Mouse (Mus musculus) embryonic facial prominence, embryonic 14.5 days (tissue): ENCODE results near the gene Nanos1. TPM values are rescaled to one million over a fixed set of nuclear protein-coding genes. Genes with fewer than 3 reads are reported as not detected.

Source experiments
- ATAC-seq: fragments of 200-750 bp; cut with Nextera tagmentation; 2 replicates; pipeline ENCODE4 v1.8.0; 2017; ENCODE audit warnings: low read depth, moderate number of reproducible peaks, moderate TSS enrichment
- DNase-seq: peaks from one replicate; pipeline ENCODE4 v3.0.0-alpha.2; 2015; ENCODE audit warnings: low spot score
- H3K27ac ChIP-seq: fragments of 300-500 bp; sonication (generic); replicated peaks from 2 replicates; pipeline ENCODE4 v1.5.1; 2014; ENCODE audit warnings: low read depth, mild to moderate bottlenecking, low read length, moderate library complexity
- H3K27me3 ChIP-seq: fragments of 300-500 bp; sonication (generic); replicated peaks from 2 replicates; pipeline ENCODE4 v1.6.1; 2014; ENCODE audit warnings: low read length; ENCODE audit not compliant: control insufficient read depth, insufficient read depth
- H3K36me3 ChIP-seq: fragments of 300-500 bp; sonication (generic); 2 replicates; pipeline ENCODE4 v1.6.1; 2014; ENCODE audit warnings: low read length, mixed read lengths; ENCODE audit not compliant: control insufficient read depth, insufficient read depth
- H3K4me1 ChIP-seq: fragments of 300-500 bp; sonication (generic); 2 replicates; pipeline ENCODE4 v1.6.1; 2014; ENCODE audit warnings: antibody characterized with exemption, low read length; ENCODE audit not compliant: control insufficient read depth, insufficient read depth
- H3K4me2 ChIP-seq: fragments of 300-500 bp; sonication (generic); 2 replicates; pipeline ENCODE4 v1.6.1; 2014; ENCODE audit warnings: low read depth, mild to moderate bottlenecking, low read length, moderate library complexity, mixed read lengths
- H3K4me3 ChIP-seq: fragments of 300-500 bp; sonication (generic); 2 replicates; pipeline ENCODE4 v1.5.1; 2014; ENCODE audit warnings: low read depth, mild to moderate bottlenecking, low read length
- H3K9ac ChIP-seq: fragments of 300-500 bp; sonication (generic); 2 replicates; pipeline ENCODE4 v1.6.1; 2014; ENCODE audit warnings: low read depth, mild to moderate bottlenecking, low read length, moderate library complexity, mixed read lengths
- H3K9me3 ChIP-seq: fragments of 300-500 bp; sonication (generic); 2 replicates; pipeline ENCODE4 v1.6.1; 2016; ENCODE audit warnings: low read length; ENCODE audit not compliant: control insufficient read depth
- WGBS: fragments of 180-500 bp; shearing (Covaris S2); extraction: QIAGEN DNeasy Blood & Tissue Kit; methylation state at CpG from one replicate; pipeline ENCODE4 v1.1.7; 2014; 5-methylcytosine and 5-hydroxymethylcytosine counted together
- polyA plus RNA-seq: library from polyadenylated mRNA; unstranded; fragments of >200 nt; fragmentation: Nextera tagmentation; extraction: Ambion mirVana; gene quantifications from 2 replicates; pipeline ENCODE4 v1.2.1, GENCODE M21; 2014

Gene Nanos1
- polyA plus RNA-seq, 1 experiment from 2014 or later, result 2.1 TPM

DNA sequence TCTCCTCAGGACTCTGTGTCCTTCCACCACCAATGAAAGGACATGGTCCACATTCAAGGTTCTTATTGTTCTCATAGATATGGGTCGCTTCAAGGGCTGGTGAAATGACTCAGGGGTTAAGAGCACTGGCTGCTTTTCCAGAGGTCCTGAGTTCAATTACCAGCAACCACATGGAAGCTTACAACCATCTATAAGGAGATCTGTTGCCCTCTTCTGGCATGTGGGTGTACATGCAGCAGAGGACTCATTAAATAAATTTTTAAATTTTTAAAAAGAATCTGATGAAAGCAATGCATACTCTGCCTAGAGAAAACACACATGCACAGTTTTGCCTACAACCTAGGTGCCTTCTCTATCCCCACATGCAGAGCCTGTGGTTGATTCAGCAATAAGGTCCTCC is 15.2 kb upstream of the Nanos1 start:
- Histone ChIP-seq H3K4me3 (no peak overlapping the region), H3K4me1 (no peaks in the 10 kb centered on the region), H3K27me3 (no peaks in the 10 kb centered on the region), H3K9me3 (no peaks in the 10 kb centered on the region), H3K27ac (no peak overlapping the region), H3K4me2 (no peak overlapping the region), H3K9ac (no peak overlapping the region), H3K36me3 (no peaks in the 10 kb centered on the region)
- DNase-seq, result no peak
- 61% methylated on average over 1 of the region's 1 CpGs for WGBS
- ATAC-seq, result no peak

DNA sequence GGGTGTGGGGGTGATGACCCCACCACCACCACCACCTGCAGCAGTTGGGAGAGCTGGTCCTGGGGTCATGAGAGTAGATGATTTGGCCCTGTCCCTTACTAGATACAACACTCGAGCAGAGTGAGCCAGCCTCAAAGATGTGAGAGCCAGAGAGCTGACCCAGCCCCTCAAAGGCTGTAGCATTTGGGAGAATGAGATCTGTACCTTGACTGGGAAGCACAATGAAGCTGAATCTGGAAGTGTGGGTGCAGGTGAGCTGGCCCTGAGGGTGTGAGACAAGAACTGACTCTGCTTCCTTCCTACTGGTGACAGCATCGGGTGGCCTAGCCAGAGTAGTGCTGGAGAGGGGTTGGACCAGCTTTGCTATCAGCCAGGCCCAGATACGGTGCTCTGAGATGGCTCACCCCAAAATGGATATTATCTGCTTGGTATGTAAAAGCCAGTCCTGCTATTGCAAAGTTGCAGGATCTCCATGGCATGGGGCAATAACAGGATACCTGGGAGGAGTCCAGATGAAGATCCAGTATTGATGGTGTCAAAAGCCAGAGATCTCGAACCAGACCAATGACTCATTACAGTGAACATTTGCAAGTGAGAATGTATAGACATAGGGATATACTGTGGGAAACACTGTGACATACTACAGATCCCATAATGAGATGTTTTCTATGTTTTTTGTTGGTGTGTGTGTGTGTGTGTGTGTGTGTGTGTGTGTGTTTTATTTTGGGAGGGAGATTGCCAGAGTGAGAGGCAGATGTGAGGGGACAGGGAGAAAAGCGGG is 11.8 kb upstream of the Nanos1 start:
- Histone ChIP-seq H3K27ac (no peak overlapping the region), H3K9ac (no peak overlapping the region), H3K4me3 (no peak overlapping the region), H3K4me2 (no peak overlapping the region), H3K4me1 (no peaks in the 10 kb centered on the region), H3K36me3 (no peaks in the 10 kb centered on the region), H3K9me3 (no peaks in the 10 kb centered on the region), H3K27me3 (no peaks in the 10 kb centered on the region)
- 66% methylated on average over 4 of the region's 5 CpGs for WGBS
- DNase-seq, result no peak
- no peak for ATAC-seq

DNA sequence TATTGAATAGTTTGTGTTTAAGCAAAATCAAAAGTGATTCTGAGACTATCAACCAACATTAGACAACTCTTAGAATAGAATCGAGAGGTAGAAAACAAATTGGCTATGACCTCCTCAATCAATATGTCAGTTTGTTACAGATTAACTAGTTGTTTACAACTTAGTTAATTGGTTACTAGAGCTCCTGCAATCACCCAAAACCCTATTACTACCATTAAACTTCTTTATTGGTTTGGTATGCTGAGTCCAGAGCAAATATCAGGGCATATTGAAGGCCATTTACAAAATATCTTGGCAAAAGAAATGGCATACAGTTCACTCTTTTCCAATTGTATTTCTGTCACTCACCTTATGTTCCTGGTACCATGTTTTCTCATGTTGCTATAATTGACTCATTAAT is 8.0 kb upstream of the Nanos1 start:
- no peaks in the 10 kb centered on the region for H3K4me1 ChIP-seq
- no peak overlapping the region for H3K27ac ChIP-seq
- no peaks in the 10 kb centered on the region for H3K27me3 ChIP-seq
- H3K4me2 ChIP-seq, result no peak overlapping the region
- no peaks in the 10 kb centered on the region for H3K36me3 ChIP-seq
- ATAC-seq, result no peak
- DNase-seq, result no peak
- no peak overlapping the region for H3K4me3 ChIP-seq
- no peaks in the 10 kb centered on the region for H3K9me3 ChIP-seq
- WGBS, result 92% methylated on average over 1 of the region's 1 CpGs
- no peak overlapping the region for H3K9ac ChIP-seq

DNA sequence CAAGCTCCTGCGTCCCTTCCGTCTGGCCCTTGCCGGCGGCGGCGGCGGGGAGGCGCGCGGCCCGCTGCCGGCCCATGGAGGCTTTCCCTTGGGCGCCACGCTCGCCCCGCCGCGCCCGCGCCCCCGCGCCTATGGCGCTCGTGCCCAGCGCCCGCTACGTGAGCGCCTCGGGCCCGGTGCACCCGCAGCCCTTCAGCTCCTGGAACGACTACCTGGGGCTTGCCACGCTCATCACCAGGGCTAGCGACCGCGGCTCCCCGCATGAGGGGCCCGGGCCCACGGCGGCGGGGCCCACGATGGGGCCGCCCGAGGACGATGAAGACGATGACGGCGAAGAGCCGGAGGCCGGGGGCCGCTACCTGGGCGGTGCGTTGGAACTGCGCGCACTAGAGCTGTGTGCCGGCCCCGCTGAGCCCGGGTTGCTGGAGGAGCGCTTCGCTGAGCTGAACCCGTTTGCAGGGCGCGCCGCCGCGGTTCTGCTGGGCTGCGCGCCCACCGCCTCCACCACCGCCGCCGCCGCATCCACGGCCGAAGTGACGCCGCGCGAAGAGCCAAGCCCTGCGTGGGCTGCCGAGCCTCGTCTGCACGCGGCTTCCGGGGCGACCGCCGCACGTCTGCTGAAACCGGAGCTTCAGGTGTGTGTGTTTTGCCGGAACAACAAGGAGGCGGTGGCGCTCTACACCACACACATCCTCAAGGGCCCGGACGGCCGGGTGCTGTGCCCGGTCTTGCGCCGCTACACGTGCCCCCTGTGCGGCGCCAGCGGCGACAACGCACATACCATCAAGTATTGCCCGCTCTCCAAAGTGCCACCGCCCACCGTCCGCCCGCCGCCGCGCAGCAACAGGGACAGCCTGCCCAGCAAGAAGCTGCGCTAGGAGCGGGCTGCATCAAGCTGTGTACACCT is 658 bp downstream of the Nanos1 start:
- Histone ChIP-seq H3K4me3 (peak overlapping the region; percentile 77), H3K27me3 (no peaks in the 10 kb centered on the region; the same call in 1 of the 2 replicates), H3K4me1 (peaks cover 11% of the 10 kb centered on the region), H3K27ac (peak overlapping the region; percentile 44), H3K4me2 (peak overlapping the region; percentile 99), H3K9me3 (no peaks in the 10 kb centered on the region), H3K36me3 (peaks cover 14% of the 10 kb centered on the region; the same call in 1 of the 2 replicates), H3K9ac (peak overlapping the region; percentile 71)
- WGBS, result 0% methylated on average over 22 of the region's 115 CpGs
- DNase-seq (peak; percentile 38), ATAC-seq (peak; percentile 66)

DNA sequence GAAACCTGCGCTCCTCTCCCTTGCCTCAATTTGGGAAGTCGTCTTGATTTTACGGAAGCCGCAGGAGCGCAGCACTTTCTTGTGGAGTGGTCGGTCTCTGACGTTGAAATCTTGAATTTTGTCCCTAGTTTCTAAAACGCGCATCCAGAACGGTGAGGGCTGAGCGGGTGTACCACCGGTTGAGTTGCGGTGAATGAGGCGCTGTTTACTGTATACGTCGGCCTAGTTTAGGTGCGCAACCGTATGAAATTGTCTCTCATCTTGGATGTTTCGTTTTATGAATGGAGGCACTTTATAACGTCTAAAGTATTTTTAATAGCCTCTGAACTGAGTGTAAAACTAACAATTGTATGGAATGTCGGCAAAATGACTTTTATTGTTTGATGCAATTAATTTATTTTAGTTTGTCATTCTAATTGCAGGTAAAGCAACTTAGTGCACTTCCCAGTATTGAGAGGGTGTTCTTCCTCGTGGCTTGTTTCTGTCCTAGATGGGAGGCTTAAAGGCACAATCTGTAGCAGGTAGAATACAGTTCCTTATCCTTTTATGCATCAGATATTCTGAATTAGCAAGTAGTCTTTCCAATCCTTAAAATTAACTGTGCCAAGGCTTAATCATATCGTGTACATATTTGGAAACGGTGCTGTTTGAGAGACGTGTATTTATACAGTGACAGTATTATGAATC is 1.5 kb downstream of the Nanos1 start:
- Histone ChIP-seq H3K4me3 (peak overlapping the region; percentile 77), H3K27ac (no peak overlapping the region), H3K4me2 (peak overlapping the region; percentile 99), H3K9ac (peak overlapping the region; percentile 71), H3K36me3 (peaks cover 18% of the 10 kb centered on the region), H3K27me3 (no peaks in the 10 kb centered on the region; the same call in 1 of the 2 replicates), H3K9me3 (no peaks in the 10 kb centered on the region), H3K4me1 (peaks cover 11% of the 10 kb centered on the region)
- WGBS, result 5% methylated on average over 25 of the region's 25 CpGs
- no peak for ATAC-seq
- no peak for DNase-seq

DNA sequence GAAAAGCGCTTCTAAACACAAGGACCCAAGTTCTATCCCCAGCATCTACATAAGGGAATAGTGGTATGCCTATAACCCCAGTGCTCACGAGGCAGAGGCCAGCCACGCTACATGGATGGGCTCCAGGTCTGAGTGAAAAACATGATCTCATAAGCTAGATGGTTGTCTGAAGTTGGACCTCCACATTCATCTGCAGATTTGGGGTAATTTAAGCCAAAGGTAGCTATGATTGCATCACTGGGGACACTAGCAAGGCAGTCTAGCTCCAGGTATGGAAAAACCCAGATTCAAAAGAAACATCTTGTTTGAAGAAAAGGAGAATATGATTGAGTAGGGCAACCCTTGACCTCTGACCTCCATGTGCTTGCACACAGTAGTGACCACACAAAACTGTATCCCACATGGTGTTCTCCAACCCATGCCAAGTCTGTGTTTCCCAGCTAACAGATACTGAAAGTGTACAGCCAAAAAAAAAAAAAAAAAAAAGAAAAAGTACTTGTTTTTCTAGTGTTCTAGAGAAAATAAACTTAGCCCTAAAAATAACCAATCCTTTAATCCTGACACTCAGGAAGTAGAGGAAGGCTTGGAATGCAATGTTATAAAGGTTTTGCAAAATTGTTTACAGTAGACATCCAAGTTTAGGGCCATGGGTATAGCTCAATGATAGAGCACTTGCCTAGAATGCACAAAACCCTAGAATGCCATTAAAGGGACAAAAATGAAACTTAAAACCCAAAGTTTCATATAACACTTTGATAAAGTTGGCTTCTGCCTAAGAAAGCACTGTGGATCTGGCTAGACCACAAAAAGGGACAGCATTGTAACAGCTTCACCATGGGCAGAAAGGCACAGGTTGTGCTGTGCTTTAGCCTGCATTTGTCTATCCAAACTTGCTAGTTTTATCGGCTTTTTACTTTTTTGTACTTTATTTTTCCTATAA is 3.4 kb downstream of the Nanos1 start:
- H3K4me2 ChIP-seq, result no peak overlapping the region
- no peak overlapping the region for H3K4me3 ChIP-seq
- ATAC-seq (no peak), DNase-seq (no peak)
- H3K27me3 ChIP-seq, result no peaks in the 10 kb centered on the region; the same call in 1 of the 2 replicates
- peaks cover 37% of the 10 kb centered on the region for H3K36me3 ChIP-seq
- H3K9me3 ChIP-seq, result no peaks in the 10 kb centered on the region
- WGBS, result 77% methylated on average over 4 of the region's 4 CpGs
- no peak overlapping the region for H3K9ac ChIP-seq
- no peak overlapping the region for H3K27ac ChIP-seq
- peaks cover 11% of the 10 kb centered on the region for H3K4me1 ChIP-seq

DNA sequence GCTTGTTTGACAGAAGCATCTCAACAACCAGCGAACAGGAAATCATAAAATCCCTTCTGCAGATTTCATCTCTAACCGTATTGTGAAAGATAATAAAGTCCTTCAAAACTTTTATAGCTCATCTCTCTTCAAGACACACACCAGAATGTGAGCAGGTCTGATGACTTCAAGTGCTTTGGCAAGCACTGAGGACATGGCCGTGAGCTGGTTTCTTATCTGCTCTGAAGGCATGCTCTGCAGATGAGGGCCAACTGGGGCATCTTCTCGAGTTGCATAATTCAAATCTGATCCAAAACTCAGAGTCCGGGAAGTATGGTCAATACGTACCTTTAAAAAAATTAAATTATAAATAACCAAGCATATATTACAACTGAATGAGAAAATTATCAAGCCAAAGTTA is 17.6 kb downstream of the Nanos1 start:
- no peak for DNase-seq
- Histone ChIP-seq H3K4me2 (no peak overlapping the region), H3K27me3 (no peaks in the 10 kb centered on the region), H3K36me3 (peaks cover 90% of the 10 kb centered on the region), H3K4me3 (no peak overlapping the region), H3K9me3 (no peaks in the 10 kb centered on the region), H3K4me1 (no peaks in the 10 kb centered on the region), H3K9ac (no peak overlapping the region), H3K27ac (no peak overlapping the region)
- 94% methylated on average over 6 of the region's 6 CpGs for WGBS
- no peak for ATAC-seq
